In the genomic region with DNA sequence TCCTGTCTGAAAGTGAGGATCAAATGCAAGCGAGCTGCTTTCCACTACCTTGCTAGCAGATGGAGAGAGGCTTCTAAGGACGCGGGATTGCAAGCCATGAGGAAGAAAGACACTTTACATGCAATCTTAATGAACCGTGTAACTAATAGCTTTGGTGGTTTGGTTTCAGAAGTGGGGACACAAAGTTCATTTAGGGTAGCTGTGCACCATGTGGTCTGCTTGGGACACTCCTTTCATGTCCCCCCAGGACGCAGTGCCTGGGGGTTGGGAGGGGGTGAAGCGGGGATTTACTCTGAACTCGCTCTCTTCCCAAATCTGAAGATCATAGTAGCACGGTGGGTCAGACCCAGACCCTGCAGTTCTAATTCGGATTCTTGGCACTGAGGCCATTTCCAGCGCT, we compare ENCODE assay signal across 9 mouse cellular contexts. TPM values are rescaled to one million over a fixed set of nuclear protein-coding genes. Genes with fewer than 3 reads are reported as not detected.
DNase-seq lines count a peak whose midpoint lies in the region; ATAC-seq lines count a peak whose summit lies in the region.
"Had no signal": no experiment of that assay in that cellular context is flagged by ENCODE, and none has a peak within 500 bp of the region (broad histone marks: within the 10 kb centered on the region; RNA-seq: fewer than 3 reads in every experiment).

No protein-coding gene starts in this region.

- H3K4me3 ChIP-seq in heart, embryonic 14.5 days (ENCODE audit: control insufficient read depth in 1 of 2, insufficient read depth in 1 of 2, low read depth in 1 of 2, low read length in 2 of 2) = peak overlapping the region; percentile 35 to 44
- peak overlapping the region; percentile 35 for H3K4me3 ChIP-seq in embryonic facial prominence, embryonic 12.5 days
- H3K4me3 ChIP-seq in intestine, embryonic 14.5 days (ENCODE audit: low read depth, low read length) = peak overlapping the region; percentile 37
- H3K4me3 ChIP-seq in midbrain, embryonic 16.5 days (ENCODE audit: low read depth, low read length) = peak overlapping the region; percentile 44

- 16% methylated on average over 10 of the region's 10 CpGs for WGBS in heart, embryonic 14.5 days
- WGBS in embryonic facial prominence, embryonic 12.5 days = 18% methylated on average over 10 of the region's 10 CpGs
- WGBS in intestine, embryonic 14.5 days = 26% methylated on average over 10 of the region's 10 CpGs
- 15% methylated on average over 10 of the region's 10 CpGs for WGBS in midbrain, embryonic 16.5 days

- H3K27ac ChIP-seq in heart, embryonic 14.5 days (replicated peaks in 1 of 2; ENCODE audit: control insufficient read depth in 1 of 2, insufficient read depth in 1 of 2, low read depth in 2 of 2, low read length in 2 of 2) = no peak overlapping the region
- H3K27ac ChIP-seq in embryonic facial prominence, embryonic 12.5 days = no peak overlapping the region
- no peak overlapping the region for H3K27ac ChIP-seq in intestine, embryonic 14.5 days (ENCODE audit: low read depth)
- H3K27ac ChIP-seq in midbrain, embryonic 16.5 days (ENCODE audit: low read length) = no peak overlapping the region

- H3K9me3 ChIP-seq in heart, embryonic 14.5 days (ENCODE audit: control insufficient read depth, low read length) = no peaks in the 10 kb centered on the region
- no peaks in the 10 kb centered on the region for H3K9me3 ChIP-seq in embryonic facial prominence, embryonic 12.5 days
- no peaks in the 10 kb centered on the region for H3K9me3 ChIP-seq in intestine, embryonic 14.5 days (ENCODE audit: control insufficient read depth, low read length)
- no peaks in the 10 kb centered on the region for H3K9me3 ChIP-seq in midbrain, embryonic 16.5 days (replicated peaks; ENCODE audit: control insufficient read depth, low read length, poor library complexity, severe bottlenecking)

- DNase-seq in heart, adult 8-10 months (ENCODE audit: low spot score) = no peak
- no peak for DNase-seq in intestine, embryonic 14.5 days (ENCODE audit: low spot score)
- DNase-seq in gastrocnemius, adult 8-10 months (ENCODE audit: low spot score in 2 of 2) = no peak
- DNase-seq in ovary, postnatal 36 days (ENCODE audit: low spot score) = no peak
- no peak for DNase-seq in thymus, postnatal 0 days (ENCODE audit: low spot score)
- DNase-seq: right cerebral cortex, adult 18-20 months had no signal

- H3K9ac ChIP-seq in heart, embryonic 14.5 days (ENCODE audit: low read length) = peak overlapping the region; percentile 65; the same call in 1 of the 2 replicates
- no peak overlapping the region for H3K9ac ChIP-seq in embryonic facial prominence, embryonic 12.5 days
- H3K9ac ChIP-seq in intestine, embryonic 14.5 days (ENCODE audit: low read length) = no peak overlapping the region
- peak overlapping the region; percentile 52; the same call in 1 of the 2 replicates for H3K9ac ChIP-seq in midbrain, embryonic 16.5 days (ENCODE audit: low read depth, low read length)

- peaks cover 4 to 13% of the 10 kb centered on the region in 2 experiments; a peak in 2 of 4 replicates for H3K4me1 ChIP-seq in heart, embryonic 14.5 days (ENCODE audit: control insufficient read depth in 2 of 2, insufficient read depth in 2 of 2, low read length in 2 of 2)
- H3K4me1 ChIP-seq in embryonic facial prominence, embryonic 12.5 days = peaks cover 12% of the 10 kb centered on the region; the same call in 1 of the 2 replicates
- peaks cover 5% of the 10 kb centered on the region; the same call in 1 of the 2 replicates for H3K4me1 ChIP-seq in intestine, embryonic 14.5 days (replicated peaks; ENCODE audit: control insufficient read depth, insufficient read depth, low read length)
- H3K4me1 ChIP-seq in midbrain, embryonic 16.5 days (ENCODE audit: control insufficient read depth, insufficient read depth, low read length) = peaks cover 5% of the 10 kb centered on the region

- H3K27me3 ChIP-seq in heart, embryonic 14.5 days (ENCODE audit: control insufficient read depth, insufficient read depth, low read length) = peaks cover 13% of the 10 kb centered on the region
- peaks cover 49% of the 10 kb centered on the region for H3K27me3 ChIP-seq in embryonic facial prominence, embryonic 12.5 days
- peaks cover 43% of the 10 kb centered on the region for H3K27me3 ChIP-seq in intestine, embryonic 14.5 days (replicated peaks; ENCODE audit: control insufficient read depth, insufficient read depth, low read length)
- peaks cover 18% of the 10 kb centered on the region for H3K27me3 ChIP-seq in midbrain, embryonic 16.5 days (ENCODE audit: control insufficient read depth, insufficient read depth, low read depth, low read length)

- H3K36me3 ChIP-seq in heart, embryonic 14.5 days (ENCODE audit: control insufficient read depth, insufficient read depth, low read length) = 0 out of 2 replicates have a peak, but pooled peaks cover 7% of the 10 kb centered on the region
- H3K36me3 ChIP-seq in embryonic facial prominence, embryonic 12.5 days = no peaks in the 10 kb centered on the region
- no peaks in the 10 kb centered on the region for H3K36me3 ChIP-seq in intestine, embryonic 14.5 days (ENCODE audit: control insufficient read depth, insufficient read depth, low read length)
- H3K36me3 ChIP-seq in midbrain, embryonic 16.5 days (ENCODE audit: control insufficient read depth, insufficient read depth, low read length) = no peaks in the 10 kb centered on the region

- no peak for ATAC-seq in heart, embryonic 14.5 days (ENCODE audit: insufficient number of reproducible peaks, insufficient read depth, low FRiP score, low read depth)
- ATAC-seq in embryonic facial prominence, embryonic 12.5 days (ENCODE audit: insufficient number of reproducible peaks, insufficient read depth, low FRiP score, low TSS enrichment) = no peak
- ATAC-seq in intestine, embryonic 14.5 days (replicated peaks; ENCODE audit: low FRiP score, low TSS enrichment, low read depth) = no peak
- no peak for ATAC-seq in midbrain, embryonic 16.5 days

- H3K4me2 ChIP-seq in heart, embryonic 14.5 days (ENCODE audit: low read length) = peak overlapping the region; percentile 82
- H3K4me2 ChIP-seq in embryonic facial prominence, embryonic 12.5 days (replicated peaks) = peak overlapping the region; percentile 64
- H3K4me2 ChIP-seq in intestine, embryonic 14.5 days (ENCODE audit: low read length) = peak overlapping the region; percentile 63
- H3K4me2 ChIP-seq in midbrain, embryonic 16.5 days (ENCODE audit: low read length) = peak overlapping the region; percentile 74

RNA-seq across cellular contexts. Expression of a gene that starts 0.7 kb away (rescaled TPM):
- 0.35 TPM in 1 of 2 replicates, not detected in the other for polyA plus RNA-seq in heart, embryonic 14.5 days (2014; fragmentation: Nextera tagmentation; extraction: Ambion mirVana)
- under 1 TPM in 3 of 4 experiments, not detected in 1; 0.09 to 0.14 (median 0.13) TPM for total RNA-seq in heart, adult 8-10 months (2022)
- polyA plus RNA-seq in embryonic facial prominence, embryonic 12.5 days (2016; fragmentation: Nextera tagmentation; extraction: Ambion mirVana) = not detected in 2 replicates
- polyA plus RNA-seq in intestine, embryonic 14.5 days (2014; fragmentation: Nextera tagmentation; extraction: Ambion mirVana) = not detected in 2 replicates
- polyA plus RNA-seq in midbrain, embryonic 16.5 days (2015; fragmentation: Nextera tagmentation; extraction: Ambion mirVana) = 0.09 TPM in 1 of 2 replicates, not detected in the other
- total RNA-seq in gastrocnemius, adult 8-10 months (2022) = not detected
- polyA plus RNA-seq in thymus, postnatal 0 days (2015; fragmentation: Nextera tagmentation; extraction: Ambion mirVana) = 0.67 and 0.82 TPM in 2 replicates

RNA-seq across cellular contexts. Expression of a gene that starts 36.2 kb away (rescaled TPM):
- 22.0 and 25.3 TPM in 2 replicates for polyA plus RNA-seq in heart, embryonic 14.5 days (2014; fragmentation: Nextera tagmentation; extraction: Ambion mirVana)
- 10 to 100 TPM; 24.9 to 31.1 (median 29.5) TPM for total RNA-seq in heart, adult 8-10 months (2022)
- 0.10 and 0.23 TPM in 2 replicates for polyA plus RNA-seq in embryonic facial prominence, embryonic 12.5 days (2016; fragmentation: Nextera tagmentation; extraction: Ambion mirVana)
- polyA plus RNA-seq in intestine, embryonic 14.5 days (2014; fragmentation: Nextera tagmentation; extraction: Ambion mirVana) = 0.43 and 0.62 TPM in 2 replicates
- 0.21 and 0.46 TPM in 2 replicates for polyA plus RNA-seq in midbrain, embryonic 16.5 days (2015; fragmentation: Nextera tagmentation; extraction: Ambion mirVana)
- 10 to 100 TPM; 13.9 to 19.3 (median 16.7) TPM for total RNA-seq in gastrocnemius, adult 8-10 months (2022)
- polyA plus RNA-seq in thymus, postnatal 0 days (2015; fragmentation: Nextera tagmentation; extraction: Ambion mirVana) = 1.3 and 1.7 TPM in 2 replicates

Comparison
In these comparisons a context has a peak if more than half of its experiments do, and no peak if none do; other contexts are left out.
1. H3K9ac ChIP-seq: peak in heart, embryonic 14.5 days (single experiment) and midbrain, embryonic 16.5 days (single experiment); none in embryonic facial prominence, embryonic 12.5 days (single experiment) and intestine, embryonic 14.5 days (single experiment).
2. Peak in every context shown above with its lines, with median percentiles within 50 percentile points of each other: H3K4me2 ChIP-seq and H3K4me3 ChIP-seq.